Mouse (Mus musculus): ENCODE measurements around the gene Sirt4. TPM values are rescaled to one million over a fixed set of nuclear protein-coding genes. Genes with fewer than 3 reads are reported as not detected.

Gene Sirt4
- total and polyA plus RNA-seq, 3 experiments, result 15.3 to 25.1 (median 18.8) TPM

DNA sequence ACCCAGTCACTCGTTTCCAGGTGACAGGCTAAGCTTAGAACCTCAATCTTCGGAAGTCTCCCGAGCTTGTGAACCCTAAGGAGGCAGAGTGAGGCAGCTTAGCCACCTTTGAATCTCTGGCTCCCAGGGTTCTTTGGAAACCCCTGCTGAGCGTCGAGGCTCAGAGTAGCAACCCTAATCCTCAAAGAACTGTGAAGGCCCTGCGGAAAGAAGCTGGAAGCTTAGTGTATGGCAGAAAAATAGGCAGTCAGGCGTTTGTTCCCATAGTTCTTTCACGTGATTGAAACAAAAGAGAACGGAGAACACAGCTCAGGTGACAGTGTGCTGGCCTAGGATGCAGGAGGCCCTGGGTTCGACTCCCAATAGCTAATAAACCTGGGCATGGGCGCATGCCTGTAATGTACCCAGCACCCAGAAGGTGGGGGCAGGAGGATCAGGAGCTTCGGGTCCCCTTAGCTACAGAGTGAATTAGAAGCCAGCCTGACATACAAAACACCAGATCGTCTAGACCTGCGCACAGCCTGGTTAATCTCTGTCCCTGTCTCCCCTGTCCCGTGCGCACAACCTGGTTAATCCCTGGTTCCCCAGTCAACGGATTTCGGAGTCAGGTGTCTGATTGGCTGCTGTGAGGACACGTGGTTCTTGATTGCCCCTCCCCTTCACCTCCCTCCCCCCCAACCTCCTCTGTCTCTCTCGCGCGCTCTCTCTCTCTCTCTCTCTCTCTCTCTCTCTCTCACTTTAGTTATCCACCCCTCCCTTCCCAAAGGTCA lies 9.0 kb downstream of the Sirt4 start:
- WGBS, result 19% methylated on average over 22 of the region's 22 CpGs
- intact Hi-C loops (cut with DNase I), result no loop called here
- H3K4me1 ChIP-seq (ENCODE audit: control insufficient read depth, insufficient read depth, low read length), result peaks cover 2% of the 10 kb centered on the region; the same call in 1 of the 2 replicates

DNA sequence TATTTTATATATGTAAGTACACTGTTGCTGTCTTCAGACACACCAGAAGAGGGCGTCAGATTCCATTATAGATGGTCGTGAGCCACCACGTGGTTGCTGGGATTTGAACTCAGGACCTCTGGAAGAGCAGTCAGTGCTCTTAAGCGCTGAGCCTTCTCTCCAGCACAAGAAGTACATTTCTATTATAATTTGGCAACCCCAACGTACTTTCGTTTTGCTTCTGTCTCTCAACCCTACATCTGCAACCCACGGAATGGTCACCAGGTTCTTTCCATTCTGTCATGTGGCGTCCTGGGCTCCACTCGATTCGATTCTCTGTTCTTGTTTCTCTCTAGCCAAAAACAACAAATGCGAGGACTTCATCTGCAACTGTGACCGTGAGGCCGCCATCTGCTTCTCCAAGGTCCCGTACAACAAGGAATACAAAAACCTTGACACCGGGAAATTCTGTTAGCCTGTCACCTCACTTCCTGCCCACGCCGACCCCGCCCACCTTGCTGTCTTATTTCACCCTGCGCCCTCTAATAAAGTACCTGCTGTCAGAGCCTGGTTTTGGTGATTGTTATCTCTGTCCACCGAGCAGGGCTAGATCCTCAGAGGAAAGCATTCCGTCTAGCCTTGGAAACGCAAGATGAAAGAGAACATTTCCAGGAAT lies 10.2 kb downstream of the Sirt4 start:
- Histone ChIP-seq H3K4me1 (ENCODE audit: control insufficient read depth, insufficient read depth, low read length) (peaks cover 2% of the 10 kb centered on the region; the same call in 1 of the 2 replicates), H3K27ac (no peak overlapping the region), H3K9ac (ENCODE audit: low read depth, low read length) (no peak overlapping the region), H3K4me3 (no peak overlapping the region; the same call in 1 of the 2 replicates), H3K27me3 (ENCODE audit: control insufficient read depth, insufficient read depth, low read length) (no peaks in the 10 kb centered on the region), H3K79me2 (replicated peaks; ENCODE audit: control insufficient read depth, insufficient read depth, low read length) (no peaks in the 10 kb centered on the region), H3K36me3 (ENCODE audit: control insufficient read depth, insufficient read depth, low read length) (no peaks in the 10 kb centered on the region)
- intact Hi-C loops (cut with DNase I), result no loop called here
- 38% methylated on average over 22 of the region's 22 CpGs for WGBS
- TF ChIP-seq POLR2A (IDR thresholded peaks at IDR 0.05; ENCODE audit: insufficient read depth, low read depth, low read length), result no peak
- no peak for TF ChIP-seq CTCF (IDR thresholded peaks at IDR 0.05)
- no peak for TF ChIP-seq EP300 (IDR thresholded peaks at IDR 0.05; ENCODE audit: insufficient read depth, low read depth, low read length)
- no peak for DNase-seq

More for the DNA sequence above, 9.0 kb downstream of the Sirt4 start:
- Histone ChIP-seq H3K9ac (ENCODE audit: low read depth, low read length) (peak overlapping the region; percentile 60), H3K4me3 (peak overlapping the region; percentile 33; the same call in 1 of the 2 replicates), H3K27ac (no peak overlapping the region), H3K79me2 (replicated peaks; ENCODE audit: control insufficient read depth, insufficient read depth, low read length) (no peaks in the 10 kb centered on the region), H3K36me3 (ENCODE audit: control insufficient read depth, insufficient read depth, low read length) (no peaks in the 10 kb centered on the region), H3K27me3 (ENCODE audit: control insufficient read depth, insufficient read depth, low read length) (no peaks in the 10 kb centered on the region)
- DNase-seq, result peak in 1 of 2 experiments; percentile 40
- TF ChIP-seq EP300 (IDR thresholded peaks at IDR 0.05; ENCODE audit: insufficient read depth, low read depth, low read length), result no peak
- peak; percentile 44; the same call in 1 of the 2 replicates for TF ChIP-seq POLR2A (IDR thresholded peaks at IDR 0.05; ENCODE audit: insufficient read depth, low read depth, low read length)

DNA sequence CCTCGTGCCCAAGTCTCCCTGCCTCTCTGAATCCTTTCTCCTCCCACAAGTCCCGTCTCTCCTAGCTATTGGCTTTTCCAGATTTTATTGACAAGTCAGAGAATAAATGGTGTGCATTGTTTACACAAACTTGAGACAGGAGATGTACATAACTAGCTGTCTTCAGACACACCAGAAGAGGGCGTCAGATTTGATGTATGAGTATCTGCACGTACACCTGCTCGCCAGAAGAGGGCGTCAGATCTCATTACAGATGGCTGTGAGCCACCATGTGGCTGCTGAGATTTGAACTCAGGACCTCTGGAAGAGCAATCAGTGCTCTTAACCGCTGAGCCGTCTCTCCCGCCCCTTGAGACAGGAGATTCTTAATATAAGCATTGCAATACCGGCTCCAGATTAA lies 11.3 kb downstream of the Sirt4 start:
- H3K4me1 ChIP-seq (ENCODE audit: control insufficient read depth, insufficient read depth, low read length), result peaks cover 2% of the 10 kb centered on the region; the same call in 1 of the 2 replicates
- 68% methylated on average over 10 of the region's 10 CpGs for WGBS

DNA sequence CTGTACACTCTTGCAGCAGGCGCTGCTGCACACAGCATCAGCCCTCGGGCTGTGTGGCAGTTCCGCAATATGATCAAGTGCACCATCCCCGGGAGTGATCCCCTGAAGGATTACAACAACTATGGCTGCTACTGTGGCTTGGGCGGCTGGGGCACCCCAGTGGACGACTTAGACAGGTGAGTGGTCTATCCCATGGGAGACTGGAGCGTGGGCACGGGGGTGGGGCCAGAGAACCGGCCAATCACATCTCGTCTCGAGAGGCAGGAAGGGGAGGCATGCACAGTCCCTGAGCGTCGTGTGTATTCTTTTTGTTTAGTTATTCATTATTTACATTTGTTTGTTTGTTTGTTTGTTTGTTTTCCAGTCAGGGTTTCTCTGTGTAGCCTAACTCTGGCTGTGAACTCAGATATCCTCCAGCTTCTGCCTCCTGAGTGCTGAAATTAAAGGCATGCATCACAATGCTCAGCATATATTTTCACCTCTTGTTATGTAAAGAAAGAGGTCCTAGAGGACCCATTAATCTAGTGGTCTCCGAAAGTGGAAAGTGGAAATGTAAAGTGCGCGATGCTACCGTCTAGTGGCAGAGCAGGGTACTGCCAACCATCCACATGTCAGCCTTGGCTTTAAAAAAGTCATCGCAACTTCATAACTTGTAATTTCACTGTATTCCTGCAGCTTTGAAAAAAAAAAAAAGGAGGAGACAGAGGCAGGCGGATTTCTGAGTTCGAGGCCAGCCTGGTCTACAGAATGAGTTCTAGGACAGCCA lies 13.6 kb downstream of the Sirt4 start:
- intact Hi-C loops (cut with DNase I), result no loop called here
- WGBS, result 31% methylated on average over 20 of the region's 20 CpGs
- Histone ChIP-seq H3K9ac (ENCODE audit: low read depth, low read length) (no peak overlapping the region), H3K36me3 (ENCODE audit: control insufficient read depth, insufficient read depth, low read length) (no peaks in the 10 kb centered on the region), H3K4me3 (no peak overlapping the region), H3K4me1 (ENCODE audit: control insufficient read depth, insufficient read depth, low read length) (peaks cover 2% of the 10 kb centered on the region; the same call in 1 of the 2 replicates), H3K27me3 (ENCODE audit: control insufficient read depth, insufficient read depth, low read length) (no peaks in the 10 kb centered on the region), H3K27ac (no peak overlapping the region), H3K79me2 (replicated peaks; ENCODE audit: control insufficient read depth, insufficient read depth, low read length) (no peaks in the 10 kb centered on the region)
- TF ChIP-seq CTCF (IDR thresholded peaks at IDR 0.05) (peak; percentile 92), EP300 (IDR thresholded peaks at IDR 0.05; ENCODE audit: insufficient read depth, low read depth, low read length) (no peak)
- peak in 1 of 2 experiments; percentile 70 for DNase-seq

More for the DNA sequence above, 11.3 kb downstream of the Sirt4 start:
- H3K79me2 ChIP-seq (replicated peaks; ENCODE audit: control insufficient read depth, insufficient read depth, low read length), result no peaks in the 10 kb centered on the region
- H3K4me3 ChIP-seq, result no peak overlapping the region
- DNase-seq, result no peak
- TF ChIP-seq CTCF (IDR thresholded peaks at IDR 0.05), result 0 out of 2 replicates have a peak, but pooled peaks have one; percentile 18
- TF ChIP-seq POLR2A (IDR thresholded peaks at IDR 0.05; ENCODE audit: insufficient read depth, low read depth, low read length), result no peak
- no peak for TF ChIP-seq EP300 (IDR thresholded peaks at IDR 0.05; ENCODE audit: insufficient read depth, low read depth, low read length)
- H3K27ac ChIP-seq, result no peak overlapping the region
- H3K9ac ChIP-seq (ENCODE audit: low read depth, low read length), result no peak overlapping the region
- H3K36me3 ChIP-seq (ENCODE audit: control insufficient read depth, insufficient read depth, low read length), result no peaks in the 10 kb centered on the region
- no peaks in the 10 kb centered on the region for H3K27me3 ChIP-seq (ENCODE audit: control insufficient read depth, insufficient read depth, low read length)
- intact Hi-C loops (cut with DNase I), result no loop called here

DNA sequence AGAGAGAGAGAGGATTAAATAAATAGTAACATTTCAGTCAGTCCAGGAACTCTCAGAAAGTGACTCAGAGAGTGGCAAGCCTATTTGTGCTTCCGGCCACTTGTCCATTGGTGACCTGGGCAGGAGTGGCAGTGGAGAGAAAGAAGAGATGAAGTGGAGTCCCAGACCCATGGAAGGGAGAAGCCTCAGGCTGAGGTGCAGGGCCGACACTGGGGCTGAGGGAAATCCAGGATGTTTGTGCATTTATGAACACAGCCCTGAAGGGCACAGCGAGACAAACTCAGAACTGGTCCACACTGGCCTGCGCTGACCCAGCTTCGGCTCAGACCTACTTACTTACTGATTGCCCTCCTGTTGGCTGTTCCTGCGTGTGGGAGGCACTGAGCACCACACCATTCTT lies 14.7 kb downstream of the Sirt4 start:
- no peaks in the 10 kb centered on the region for H3K79me2 ChIP-seq (replicated peaks; ENCODE audit: control insufficient read depth, insufficient read depth, low read length)
- WGBS, result 60% methylated on average over 6 of the region's 6 CpGs

More for the DNA sequence above, 14.7 kb downstream of the Sirt4 start:
- Histone ChIP-seq H3K36me3 (ENCODE audit: control insufficient read depth, insufficient read depth, low read length) (no peaks in the 10 kb centered on the region), H3K9ac (ENCODE audit: low read depth, low read length) (no peak overlapping the region), H3K4me1 (ENCODE audit: control insufficient read depth, insufficient read depth, low read length) (no peaks in the 10 kb centered on the region), H3K27me3 (ENCODE audit: control insufficient read depth, insufficient read depth, low read length) (no peaks in the 10 kb centered on the region), H3K27ac (no peak overlapping the region), H3K4me3 (no peak overlapping the region)
- TF ChIP-seq CTCF (IDR thresholded peaks at IDR 0.05), result no peak
- no peak for TF ChIP-seq POLR2A (IDR thresholded peaks at IDR 0.05; ENCODE audit: insufficient read depth, low read depth, low read length)
- TF ChIP-seq EP300 (IDR thresholded peaks at IDR 0.05; ENCODE audit: insufficient read depth, low read depth, low read length), result no peak
- no peak for DNase-seq
- intact Hi-C loops (cut with DNase I), result no loop called here
